Mouse (Mus musculus) midbrain, embryonic 10.5 days (tissue): ENCODE data around the gene Mcm3ap. TPM values are rescaled to one million over a fixed set of nuclear protein-coding genes. Genes with fewer than 3 reads are reported as not detected.

Experiments used
- DNase-seq: peaks from one replicate; pipeline ENCODE4 v3.0.0-alpha.2; 2017; ENCODE audit warnings: low spot score
- H3K27ac ChIP-seq: fragments of 300-500 bp; sonication (generic); replicated peaks from 2 replicates; pipeline ENCODE4 v1.5.1; 2016; ENCODE audit warnings: mild to moderate bottlenecking
- H3K27me3 ChIP-seq: fragments of 300-500 bp; sonication (generic); 2 replicates; pipeline ENCODE4 v1.6.1; 2016; ENCODE audit warnings: low read depth, mild to moderate bottlenecking; ENCODE audit not compliant: poor library complexity, severe bottlenecking
- H3K36me3 ChIP-seq: fragments of 300-500 bp; sonication (generic); 2 replicates; pipeline ENCODE4 v1.6.1; 2016; ENCODE audit warnings: mild to moderate bottlenecking, moderate library complexity
- H3K4me1 ChIP-seq: fragments of 300-500 bp; sonication (generic); 2 replicates; pipeline ENCODE4 v1.6.1; 2016
- H3K4me3 ChIP-seq: fragments of 300-500 bp; sonication (generic); 2 replicates; pipeline ENCODE4 v1.5.1; 2016; ENCODE audit warnings: mild to moderate bottlenecking, moderate library complexity
- H3K9me3 ChIP-seq: fragments of 300-500 bp; sonication (generic); replicated peaks from 2 replicates; pipeline ENCODE4 v1.6.1; 2016; ENCODE audit warnings: mild to moderate bottlenecking
- WGBS: fragments of 180-500 bp; shearing (Covaris S2); methylation state at CpG from one replicate; pipeline ENCODE4 v1.1.7; 2016; 5-methylcytosine and 5-hydroxymethylcytosine counted together
- polyA plus RNA-seq: library from polyadenylated mRNA; unstranded; fragments of >200 nt; fragmentation: Nextera tagmentation; extraction: Ambion mirVana; gene quantifications from 2 replicates; pipeline ENCODE4 v1.2.1, GENCODE M21; 2016

The Mcm3ap gene
- polyA plus RNA-seq, 1 experiment from 2014 or later: 70.1 TPM

DNA sequence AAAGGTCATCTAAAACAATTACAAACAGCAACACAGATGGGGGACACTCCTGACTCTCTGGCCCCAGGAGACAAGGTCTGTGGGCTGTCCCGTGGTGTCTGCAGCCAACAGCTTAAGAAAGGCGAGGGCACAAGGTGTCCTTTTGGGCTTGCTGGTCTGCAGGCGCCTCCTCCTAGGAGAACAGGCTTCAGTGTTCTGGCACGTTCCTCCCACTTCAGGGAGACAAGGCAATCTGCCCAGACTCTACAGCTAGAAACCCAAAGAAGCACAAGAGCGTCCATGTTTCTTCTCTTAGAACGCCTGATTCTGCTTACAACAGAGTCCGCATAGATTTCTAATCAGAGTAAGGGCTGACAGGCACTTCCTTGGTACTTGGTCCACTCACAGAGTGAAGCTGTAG is 6.4 kb upstream of the Mcm3ap start:
- no peak overlapping the region for H3K4me3 ChIP-seq
- H3K9me3 ChIP-seq: peaks cover 27% of the 10 kb centered on the region
- H3K27ac ChIP-seq: no peak overlapping the region
- H3K27me3 ChIP-seq: no peaks in the 10 kb centered on the region
- H3K36me3 ChIP-seq: peaks cover 44% of the 10 kb centered on the region
- 93% methylated on average over 7 of the region's 7 CpGs for whole genome bisulfite sequencing
- no peaks in the 10 kb centered on the region for H3K4me1 ChIP-seq
- DNase-seq: no peak

DNA sequence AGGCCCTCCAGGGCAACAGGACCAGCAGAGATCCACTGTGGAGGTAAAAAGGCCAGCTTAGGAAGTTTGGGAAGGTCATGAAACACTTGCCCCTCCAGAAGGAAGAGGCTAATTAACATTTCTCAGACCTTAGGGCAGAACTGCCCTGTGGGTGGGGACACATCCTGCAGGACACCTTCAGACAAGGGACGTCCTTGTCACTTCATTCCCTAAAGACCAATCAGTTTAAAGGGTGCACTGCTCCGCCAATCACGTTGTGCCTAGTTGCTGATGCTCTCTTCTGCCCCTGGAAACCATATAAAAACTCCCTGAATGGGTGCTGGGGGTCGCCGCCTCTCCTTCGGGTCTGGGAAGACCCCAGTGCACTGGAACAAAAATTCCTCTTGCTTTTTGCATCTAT is 6.0 kb upstream of the Mcm3ap start:
- 87% methylated on average over 6 of the region's 6 CpGs for WGBS
- Histone ChIP-seq H3K27ac (no peak overlapping the region), H3K9me3 (peaks cover 24% of the 10 kb centered on the region), H3K27me3 (no peaks in the 10 kb centered on the region), H3K36me3 (peaks cover 44% of the 10 kb centered on the region), H3K4me1 (peaks cover 4% of the 10 kb centered on the region), H3K4me3 (no peak overlapping the region)
- no peak for DNase-seq

DNA sequence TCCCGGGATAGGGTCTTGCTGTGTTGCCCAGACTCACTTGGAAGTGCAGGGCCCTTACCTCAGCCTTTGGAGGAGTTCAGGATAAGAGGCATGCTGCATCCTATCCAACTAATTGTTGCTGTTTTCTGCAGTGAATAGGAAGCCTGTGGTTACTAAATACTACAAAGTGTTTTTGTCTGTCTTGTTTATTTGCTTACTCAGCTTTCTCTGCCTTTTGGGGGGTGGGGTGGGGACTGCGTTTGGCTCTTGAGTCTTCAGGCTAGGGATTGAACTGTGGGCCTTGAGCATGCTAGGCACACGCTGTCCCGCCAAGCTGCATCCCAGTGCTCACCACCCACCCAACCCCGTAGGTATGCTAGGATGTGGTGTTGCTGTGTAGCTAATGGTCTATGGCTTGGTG is 5.0 kb downstream of the Mcm3ap start:
- H3K27ac ChIP-seq: no peak overlapping the region
- peaks cover 3% of the 10 kb centered on the region for H3K4me1 ChIP-seq
- WGBS: 90% methylated on average over 5 of the region's 5 CpGs
- peaks cover 87% of the 10 kb centered on the region for H3K36me3 ChIP-seq
- no peaks in the 10 kb centered on the region for H3K27me3 ChIP-seq
- no peak for DNase-seq
- H3K4me3 ChIP-seq: no peak overlapping the region
- H3K9me3 ChIP-seq: no peaks in the 10 kb centered on the region

DNA sequence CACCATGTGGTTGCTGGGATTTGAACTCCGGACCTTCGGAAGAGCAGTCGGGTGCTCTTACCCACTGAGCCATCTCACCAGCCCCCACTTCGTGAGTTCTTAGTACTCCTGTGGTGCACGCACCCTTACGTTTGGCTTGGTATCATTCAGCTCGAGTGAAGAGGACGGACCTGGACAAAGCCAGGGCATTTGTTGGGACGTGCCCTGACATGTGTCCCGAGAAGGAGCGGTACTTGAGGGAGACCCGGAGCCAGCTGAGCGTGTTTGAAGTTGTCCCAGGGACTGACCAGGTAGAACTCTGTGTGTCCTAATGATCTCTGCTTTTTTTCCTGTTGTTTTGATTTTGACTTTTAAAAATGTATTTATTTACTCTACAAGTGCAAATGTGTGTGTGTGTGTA is 12.1 kb downstream of the Mcm3ap start:
- no peaks in the 10 kb centered on the region for H3K4me1 ChIP-seq
- H3K9me3 ChIP-seq: no peaks in the 10 kb centered on the region
- no peaks in the 10 kb centered on the region for H3K27me3 ChIP-seq
- no peak overlapping the region for H3K27ac ChIP-seq
- DNase-seq: no peak
- H3K4me3 ChIP-seq: no peak overlapping the region
- 91% methylated on average over 13 of the region's 13 CpGs for whole genome bisulfite sequencing
- peaks cover 98% of the 10 kb centered on the region for H3K36me3 ChIP-seq

DNA sequence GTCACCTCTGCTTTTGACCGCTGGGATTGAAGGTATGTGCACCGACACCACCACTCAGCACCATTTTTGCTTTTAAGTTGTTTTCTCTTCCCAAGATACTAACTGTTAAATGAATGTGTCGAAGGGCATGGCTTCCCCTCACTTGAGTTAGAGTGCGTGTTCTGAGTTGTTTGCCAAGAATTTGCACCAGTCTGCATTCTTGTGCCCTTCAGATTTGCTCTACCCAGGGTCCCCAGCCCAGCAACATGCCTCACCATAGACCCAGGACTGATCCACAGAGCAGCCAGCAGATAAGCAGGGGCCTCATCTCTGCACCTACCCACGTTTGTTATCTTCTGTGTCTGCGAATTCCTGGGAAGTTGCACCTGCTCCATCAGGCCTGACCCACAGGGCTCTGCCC is 12.8 kb downstream of the Mcm3ap start:
- Histone ChIP-seq H3K4me3 (no peak overlapping the region), H3K4me1 (no peaks in the 10 kb centered on the region), H3K36me3 (peaks cover 98% of the 10 kb centered on the region), H3K27ac (no peak overlapping the region), H3K9me3 (no peaks in the 10 kb centered on the region), H3K27me3 (no peaks in the 10 kb centered on the region)
- 91% methylated on average over 6 of the region's 6 CpGs for whole genome bisulfite sequencing
- DNase-seq: no peak

DNA sequence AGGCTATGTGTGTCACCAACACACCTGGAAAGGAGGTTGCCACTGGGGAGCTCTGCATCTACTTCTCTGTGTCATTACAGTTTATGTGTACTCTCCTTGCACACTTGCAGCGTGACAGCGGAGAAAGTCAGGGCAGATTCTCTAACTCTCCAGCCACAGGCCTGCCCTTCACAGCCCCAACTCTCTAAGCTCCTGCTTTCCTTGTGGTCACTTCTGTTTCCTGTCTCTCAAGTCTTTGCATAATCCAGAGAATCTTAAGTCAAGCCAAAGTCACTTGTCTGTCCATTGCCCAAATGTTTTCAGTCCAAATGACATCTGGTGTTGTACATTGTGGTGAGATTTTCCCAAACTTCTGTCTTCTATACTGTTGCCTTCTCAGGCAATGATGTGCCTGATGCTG is 17.6 kb downstream of the Mcm3ap start:
- no peaks in the 10 kb centered on the region for H3K27me3 ChIP-seq
- H3K27ac ChIP-seq: no peak overlapping the region
- DNase-seq: no peak
- peaks cover 100% of the 10 kb centered on the region for H3K36me3 ChIP-seq
- no peak overlapping the region for H3K4me3 ChIP-seq
- no peaks in the 10 kb centered on the region for H3K9me3 ChIP-seq
- H3K4me1 ChIP-seq: no peaks in the 10 kb centered on the region
- 98% methylated on average over 2 of the region's 2 CpGs for WGBS

DNA sequence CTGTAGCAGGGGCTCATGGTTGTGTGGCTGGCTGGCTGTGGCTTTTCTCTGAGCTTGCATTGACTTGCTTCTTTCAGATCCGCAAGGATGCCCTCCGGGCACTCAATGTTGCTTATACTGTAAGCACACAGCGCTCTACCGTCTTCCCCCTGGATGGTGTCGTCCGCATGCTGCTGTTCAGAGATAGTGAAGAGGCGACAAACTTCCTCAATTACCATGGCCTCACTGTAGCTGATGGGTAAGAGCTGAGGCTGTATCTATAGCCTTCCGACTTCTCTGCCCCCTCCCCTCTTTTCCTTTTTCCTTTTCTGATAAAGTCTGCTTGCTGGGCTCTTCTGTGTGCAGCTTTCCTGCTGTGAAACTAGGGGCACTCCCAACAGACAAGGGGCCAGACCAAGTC is 19.5 kb downstream of the Mcm3ap start:
- WGBS: 95% methylated on average over 8 of the region's 8 CpGs

DNA sequence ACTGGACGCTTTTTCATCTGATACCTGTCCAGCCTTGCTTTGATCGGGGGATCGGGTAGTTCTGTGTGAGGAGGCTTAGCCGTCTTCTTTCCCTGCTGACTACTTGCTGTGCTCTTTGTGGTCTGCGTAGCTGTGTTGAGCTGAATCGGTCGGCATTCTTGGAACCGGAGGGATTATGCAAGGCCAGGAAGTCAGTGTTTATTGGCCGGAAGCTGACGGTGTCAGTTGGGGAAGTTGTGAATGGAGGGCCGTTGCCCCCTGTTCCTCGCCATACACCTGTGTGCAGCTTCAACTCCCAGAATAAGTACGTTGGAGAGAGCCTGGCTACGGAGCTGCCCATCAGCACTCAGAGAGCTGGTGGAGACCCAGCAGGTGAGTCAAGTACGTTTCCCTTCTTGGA is 20.5 kb downstream of the Mcm3ap start:
- Histone ChIP-seq H3K4me1 (no peaks in the 10 kb centered on the region), H3K27ac (no peak overlapping the region), H3K9me3 (no peaks in the 10 kb centered on the region), H3K36me3 (peaks cover 98% of the 10 kb centered on the region), H3K27me3 (no peaks in the 10 kb centered on the region), H3K4me3 (no peak overlapping the region)
- 93% methylated on average over 15 of the region's 15 CpGs for WGBS
- DNase-seq: no peak

More for the DNA sequence above, 19.5 kb downstream of the Mcm3ap start:
- Histone ChIP-seq H3K27ac (no peak overlapping the region), H3K9me3 (no peaks in the 10 kb centered on the region), H3K27me3 (no peaks in the 10 kb centered on the region), H3K4me3 (no peak overlapping the region), H3K4me1 (no peaks in the 10 kb centered on the region), H3K36me3 (peaks cover 98% of the 10 kb centered on the region)
- no peak for DNase-seq

DNA sequence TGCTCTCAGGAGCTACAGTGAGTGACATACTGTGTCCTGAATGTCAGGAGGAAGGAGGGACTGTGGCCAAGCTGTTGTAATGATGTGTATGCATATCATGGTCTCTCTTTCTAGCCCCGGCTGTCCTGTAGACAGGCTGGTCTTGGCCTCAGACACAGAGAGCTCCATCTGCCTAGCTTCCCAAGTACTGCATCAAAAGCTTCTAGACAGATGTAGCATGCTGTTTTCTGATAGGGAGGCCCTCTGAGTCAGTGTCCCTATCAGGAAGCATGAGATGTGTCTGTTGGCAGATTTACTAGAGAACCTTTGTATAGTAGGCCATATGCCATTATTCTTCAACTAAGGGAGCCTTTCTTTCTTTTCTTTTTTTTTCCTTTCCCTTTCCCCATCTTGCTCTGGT is 24.8 kb downstream of the Mcm3ap start:
- no peaks in the 10 kb centered on the region for H3K4me1 ChIP-seq
- H3K4me3 ChIP-seq: no peak overlapping the region
- H3K27me3 ChIP-seq: no peaks in the 10 kb centered on the region
- no peak for DNase-seq
- peaks cover 94% of the 10 kb centered on the region for H3K36me3 ChIP-seq
- 77% methylated on average over 1 of the region's 1 CpGs for WGBS
- no peak overlapping the region for H3K27ac ChIP-seq
- H3K9me3 ChIP-seq: no peaks in the 10 kb centered on the region

DNA sequence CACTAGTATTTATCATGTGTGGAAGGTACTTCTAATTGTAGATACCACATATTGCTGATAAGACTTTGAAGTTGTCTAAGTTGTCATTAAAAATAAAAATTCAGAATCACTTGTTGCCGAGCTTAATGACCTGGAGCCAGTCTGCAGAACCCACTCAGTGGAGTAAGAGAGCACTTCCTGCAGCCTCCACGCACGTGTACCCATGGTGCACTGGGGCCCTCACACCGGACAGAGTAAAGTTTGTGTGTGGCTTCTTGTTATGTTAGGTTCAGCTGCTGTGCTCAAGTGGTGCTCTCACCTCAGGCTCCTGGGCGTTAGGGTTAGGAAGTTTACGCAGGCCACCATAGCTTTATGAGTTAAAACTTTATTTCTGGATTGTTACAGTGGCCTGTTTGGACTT is 26.8 kb downstream of the Mcm3ap start:
- Histone ChIP-seq H3K9me3 (no peaks in the 10 kb centered on the region), H3K4me1 (no peaks in the 10 kb centered on the region), H3K4me3 (no peak overlapping the region), H3K27ac (no peak overlapping the region), H3K27me3 (no peaks in the 10 kb centered on the region), H3K36me3 (peaks cover 94% of the 10 kb centered on the region)
- no peak for DNase-seq
- 95% methylated on average over 6 of the region's 6 CpGs for WGBS

DNA sequence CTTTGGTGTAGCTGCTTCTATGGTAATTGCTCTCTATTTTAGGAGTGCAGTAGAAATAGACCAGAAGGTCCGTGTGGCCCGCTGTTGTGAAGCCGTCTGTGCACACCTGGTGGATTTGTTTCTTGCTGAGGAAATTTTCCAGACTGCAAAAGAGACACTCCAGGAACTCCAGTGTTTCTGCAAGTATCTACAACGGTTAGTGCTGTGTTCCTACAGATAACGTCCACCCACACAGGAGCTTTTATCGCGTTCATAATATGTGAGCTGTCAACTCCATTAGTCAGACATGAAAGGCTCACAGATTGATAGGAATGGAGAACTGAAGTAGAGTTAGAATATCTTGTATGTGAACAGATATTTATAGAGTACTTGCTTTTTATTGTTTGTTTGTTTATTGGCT is 27.6 kb downstream of the Mcm3ap start:
- H3K9me3 ChIP-seq: no peaks in the 10 kb centered on the region
- H3K27ac ChIP-seq: no peak overlapping the region
- 93% methylated on average over 7 of the region's 7 CpGs for WGBS
- H3K4me3 ChIP-seq: no peak overlapping the region
- peaks cover 94% of the 10 kb centered on the region for H3K36me3 ChIP-seq
- no peaks in the 10 kb centered on the region for H3K4me1 ChIP-seq
- DNase-seq: no peak
- no peaks in the 10 kb centered on the region for H3K27me3 ChIP-seq

DNA sequence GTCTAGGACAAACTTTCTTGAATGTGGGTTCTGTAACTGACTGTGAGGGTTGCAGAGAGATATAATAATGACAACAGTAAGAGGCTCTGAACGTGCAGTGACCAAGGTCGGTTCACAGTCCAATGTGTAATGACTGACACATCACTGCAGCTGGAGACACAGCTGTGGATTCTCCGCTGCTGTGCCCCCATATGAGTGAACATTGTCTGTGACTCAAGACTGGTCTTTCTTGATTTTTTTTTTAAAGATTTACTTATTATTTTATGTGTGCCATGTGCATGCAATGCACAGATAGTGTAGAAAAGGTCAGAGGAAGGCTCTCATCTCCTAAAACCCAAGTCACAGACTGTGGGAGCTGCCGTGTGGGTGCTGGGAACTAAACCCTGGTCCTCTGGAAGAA is 28.8 kb downstream of the Mcm3ap start:
- Histone ChIP-seq H3K4me1 (no peaks in the 10 kb centered on the region), H3K9me3 (no peaks in the 10 kb centered on the region), H3K27ac (no peak overlapping the region), H3K4me3 (no peak overlapping the region), H3K36me3 (peaks cover 96% of the 10 kb centered on the region), H3K27me3 (no peaks in the 10 kb centered on the region)
- 95% methylated on average over 4 of the region's 4 CpGs for WGBS
- no peak for DNase-seq

DNA sequence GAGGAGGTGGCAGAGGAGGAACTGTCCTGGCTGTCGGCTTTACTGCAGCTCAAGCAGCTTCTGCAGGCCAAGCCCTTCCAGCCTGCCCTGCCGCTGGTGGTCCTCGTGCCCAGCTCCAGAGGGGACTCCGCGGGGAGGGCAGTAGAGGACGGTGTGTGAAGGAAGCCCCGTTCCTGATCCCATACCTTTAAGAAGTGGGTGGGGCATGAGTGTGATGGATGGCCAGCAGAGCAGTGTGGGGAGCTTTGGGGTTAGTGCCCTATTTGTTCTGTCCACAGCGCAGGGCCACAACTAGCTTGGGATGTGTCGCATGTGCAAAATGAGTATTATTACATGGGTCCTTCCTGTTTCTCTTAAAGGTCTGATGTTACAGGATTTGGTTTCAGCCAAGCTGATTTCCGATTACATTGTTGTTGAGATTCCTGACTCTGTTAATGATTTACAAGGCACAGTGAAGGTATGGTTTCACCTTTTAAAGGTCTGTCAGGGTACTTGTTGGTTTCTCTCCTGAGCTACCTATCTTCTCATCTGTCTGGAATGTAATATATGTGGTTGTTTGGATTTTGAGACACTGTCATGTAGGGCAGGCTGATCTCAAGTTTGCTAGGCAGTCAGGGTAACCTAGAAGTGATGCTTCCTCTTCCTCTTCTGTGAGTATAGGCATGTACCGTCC is 35.7 kb downstream of the Mcm3ap start:
- Histone ChIP-seq H3K9me3 (no peaks in the 10 kb centered on the region), H3K4me1 (no peaks in the 10 kb centered on the region), H3K27me3 (no peaks in the 10 kb centered on the region), H3K27ac (no peak overlapping the region), H3K36me3 (peaks cover 94% of the 10 kb centered on the region), H3K4me3 (no peak overlapping the region)
- 92% methylated on average over 11 of the region's 11 CpGs for WGBS
- DNase-seq: no peak

DNA sequence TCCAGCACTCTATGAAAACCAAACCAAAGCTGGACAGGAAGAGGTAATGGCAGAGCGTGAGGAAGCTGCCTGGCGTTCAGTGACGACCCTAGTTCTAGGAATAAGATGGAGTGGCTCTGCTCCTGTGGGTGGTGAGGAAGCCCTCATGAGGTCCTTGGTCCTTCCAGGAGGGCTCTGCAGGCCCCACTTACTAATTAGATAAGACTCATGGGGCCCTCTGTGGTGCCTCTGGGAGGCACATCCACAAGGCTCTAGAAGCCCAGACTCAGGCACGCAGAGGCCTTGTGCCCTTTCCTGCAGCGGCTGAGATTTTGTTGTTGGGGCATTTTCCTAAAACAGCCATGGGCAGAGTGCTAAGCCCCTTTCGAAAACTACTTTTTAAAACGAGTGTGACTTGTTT is 37.1 kb downstream of the Mcm3ap start:
- no peaks in the 10 kb centered on the region for H3K27me3 ChIP-seq
- H3K27ac ChIP-seq: no peak overlapping the region
- no peak for DNase-seq
- no peaks in the 10 kb centered on the region for H3K4me1 ChIP-seq
- H3K9me3 ChIP-seq: no peaks in the 10 kb centered on the region
- 93% methylated on average over 7 of the region's 7 CpGs for WGBS
- H3K4me3 ChIP-seq: no peak overlapping the region
- peaks cover 94% of the 10 kb centered on the region for H3K36me3 ChIP-seq
